Mouse (Mus musculus) E14TG2a.4 (cell line): Measurements from ENCODE around the gene Scin.

Source experiments
- CTCF ChIP-seq: conservative IDR thresholded peaks from 2 replicates; pipeline ENCODE4 v1.5.1; 2014; ENCODE audit warnings: low read length
- NANOG ChIP-seq: IDR thresholded peaks from 2 replicates; pipeline ENCODE4 v1.6.1; 2014; ENCODE audit warnings: borderline replicate concordance, low read length, mixed read lengths

- TF ChIP-seq CTCF = no peak
- no peak for TF ChIP-seq NANOG
Observed at GRCm38 (mm10) chr12:40022344-40022743, 111.7 kb downstream of the Scin start.
